Mouse (Mus musculus) kidney, postnatal 0 days (tissue): Measurements from ENCODE around the gene Shisal1. TPM values are rescaled to one million over a fixed set of nuclear protein-coding genes. Genes with fewer than 3 reads are reported as not detected.

Experiments
- ATAC-seq: fragments of 200-750 bp; cut with Nextera tagmentation; replicated peaks from 2 replicates; pipeline ENCODE4 v1.8.0; 2017; ENCODE audit warnings: low read depth, moderate number of reproducible peaks, moderate TSS enrichment, moderate library complexity; ENCODE audit not compliant: low FRiP score
- DNase-seq: peaks from one replicate; pipeline ENCODE4 v3.0.0-alpha.2; 2016; ENCODE audit warnings: low spot score
- H3K27ac ChIP-seq: fragments of 300-500 bp; sonication (generic); 2 replicates; pipeline ENCODE4 v1.5.1; 2014; ENCODE audit warnings: mild to moderate bottlenecking
- H3K27me3 ChIP-seq: fragments of 300-500 bp; sonication (generic); 2 replicates; pipeline ENCODE4 v1.6.1; 2014; ENCODE audit warnings: low read length, mixed read lengths; ENCODE audit not compliant: insufficient read depth
- H3K36me3 ChIP-seq: fragments of 300-500 bp; sonication (generic); 2 replicates; pipeline ENCODE4 v1.6.1; 2014; ENCODE audit warnings: low read length, mixed read lengths; ENCODE audit not compliant: insufficient read depth
- H3K4me1 ChIP-seq: fragments of 300-500 bp; sonication (generic); replicated peaks from 2 replicates; pipeline ENCODE4 v1.6.1; 2014; ENCODE audit warnings: antibody characterized with exemption, low read length, mixed read lengths; ENCODE audit not compliant: insufficient read depth
- H3K4me2 ChIP-seq: fragments of 300-500 bp; sonication (generic); 2 replicates; pipeline ENCODE4 v1.6.1; 2014; ENCODE audit warnings: mild to moderate bottlenecking, low read length, moderate library complexity, mixed read lengths
- H3K4me3 ChIP-seq: fragments of 300-500 bp; sonication (generic); replicated peaks from 2 replicates; pipeline ENCODE4 v1.5.1; 2014; ENCODE audit warnings: low read depth, low read length
- H3K9ac ChIP-seq: fragments of 300-500 bp; sonication (generic); 2 replicates; pipeline ENCODE4 v1.6.1; 2014; ENCODE audit warnings: low read depth, low read length
- H3K9me3 ChIP-seq: fragments of 300-500 bp; sonication (generic); replicated peaks from 2 replicates; pipeline ENCODE4 v1.6.1; 2016; ENCODE audit warnings: low read length, inconsistent platforms, mixed read lengths
- CTCF ChIP-seq: IDR thresholded peaks from 2 replicates; pipeline ENCODE4 v1.5.1; 2016; ENCODE audit warnings: antibody characterized with exemption, low read depth, mild to moderate bottlenecking, moderate library complexity
- WGBS: fragments of 180-500 bp; shearing (Covaris S2); extraction: QIAGEN DNeasy Blood & Tissue Kit; methylation state at CpG from one replicate; pipeline ENCODE4 v1.1.7; 2014; 5-methylcytosine and 5-hydroxymethylcytosine counted together
- polyA plus RNA-seq: library from polyadenylated mRNA; unstranded; fragments of >200 nt; fragmentation: Nextera tagmentation; extraction: Ambion mirVana; gene quantifications from 2 replicates; pipeline ENCODE4 v1.2.1, GENCODE M21; 2015

Gene Shisal1
- polyA plus RNA-seq, 1 experiment from 2014 or later: 2.1 TPM

DNA sequence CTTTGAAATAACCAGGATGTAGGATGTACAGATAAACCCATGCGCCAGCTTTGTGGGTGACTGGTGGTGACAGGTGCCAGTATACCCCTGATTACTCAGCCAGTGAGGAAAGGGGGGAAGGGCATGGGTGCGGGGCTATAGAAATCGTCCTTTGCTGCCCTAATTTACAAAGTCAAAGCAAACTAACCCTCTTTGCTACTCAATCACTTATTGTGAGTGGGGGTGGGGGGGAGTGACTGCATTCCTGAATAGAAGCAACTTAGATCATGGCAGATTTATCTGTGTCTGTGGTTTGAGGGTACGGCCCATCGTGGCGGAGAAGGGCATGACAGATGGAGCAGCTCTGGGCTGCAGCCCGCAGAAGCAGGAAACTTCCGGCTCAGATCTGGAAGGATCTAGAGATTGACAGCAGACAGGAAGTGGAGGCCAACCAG, 58.2 kb downstream of the Shisal1 start:
- no peak overlapping the region for H3K4me3 ChIP-seq
- TF ChIP-seq CTCF: no peak
- 71% methylated on average over 8 of the region's 8 CpGs for WGBS

DNA sequence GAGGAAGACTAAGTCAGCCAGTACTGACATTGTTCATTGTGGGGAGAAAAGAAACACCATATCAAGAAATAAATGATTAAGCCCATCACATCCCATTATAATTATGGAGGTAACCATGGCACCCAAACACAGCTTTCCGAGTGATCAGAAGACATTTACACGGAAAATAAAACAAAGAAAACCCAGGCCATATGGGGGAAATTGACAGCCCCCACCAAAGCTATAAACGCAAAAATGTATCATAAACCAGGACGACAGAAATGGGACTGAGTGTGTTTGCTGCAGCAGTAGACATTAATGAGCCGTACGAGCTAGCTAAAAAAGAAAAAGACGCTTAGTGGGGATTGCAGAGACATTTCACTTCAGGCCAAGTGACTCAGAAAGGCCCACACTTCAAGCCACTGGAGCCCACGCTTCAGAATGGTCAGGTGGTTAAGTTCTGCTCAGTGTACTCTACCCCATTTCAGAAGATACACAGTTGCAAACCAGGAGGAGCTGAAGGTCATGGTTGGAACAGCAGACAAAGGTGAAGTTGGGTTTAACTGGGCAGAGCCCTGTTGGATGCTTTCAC, 60.8 kb downstream of the Shisal1 start:
- no peak for TF ChIP-seq CTCF
- no peak overlapping the region for H3K27ac ChIP-seq
- no peaks in the 10 kb centered on the region; the same call in 1 of the 2 replicates for H3K4me1 ChIP-seq
- no peaks in the 10 kb centered on the region for H3K9me3 ChIP-seq
- DNase-seq (no peak), ATAC-seq (no peak)
- H3K27me3 ChIP-seq: no peaks in the 10 kb centered on the region
- H3K36me3 ChIP-seq: no peaks in the 10 kb centered on the region
- 73% methylated on average over 8 of the region's 8 CpGs for WGBS
- H3K4me2 ChIP-seq: no peak overlapping the region
- H3K4me3 ChIP-seq: no peak overlapping the region
- H3K9ac ChIP-seq: no peak overlapping the region

More for the DNA sequence above, 58.2 kb downstream of the Shisal1 start:
- H3K36me3 ChIP-seq: no peaks in the 10 kb centered on the region
- no peak overlapping the region for H3K9ac ChIP-seq
- ATAC-seq: no peak
- H3K4me2 ChIP-seq: no peak overlapping the region
- H3K9me3 ChIP-seq: no peaks in the 10 kb centered on the region
- H3K27me3 ChIP-seq: no peaks in the 10 kb centered on the region
- no peak for DNase-seq
- no peak overlapping the region for H3K27ac ChIP-seq
- H3K4me1 ChIP-seq: 0 out of 2 replicates have a peak, but pooled peaks cover 3% of the 10 kb centered on the region

DNA sequence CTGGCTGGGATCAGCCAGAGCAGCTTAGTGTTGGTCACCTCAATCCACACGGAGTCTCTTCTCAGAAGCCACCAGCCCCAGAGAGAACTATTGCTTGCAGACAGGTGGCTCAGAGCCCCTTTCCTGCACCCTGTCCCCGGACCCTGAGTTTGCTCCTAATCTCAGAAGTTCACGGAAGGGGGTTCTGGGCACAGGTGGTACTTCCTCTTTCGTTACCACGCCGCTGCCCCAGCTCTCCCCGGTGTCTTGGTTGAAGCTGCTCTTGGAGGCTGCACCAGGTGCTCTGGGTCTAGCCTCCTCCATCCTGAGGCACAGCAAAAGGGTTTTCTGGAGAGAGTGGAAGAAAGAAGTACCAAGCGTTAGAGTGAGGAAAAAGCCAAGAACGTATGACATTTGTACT, 62.8 kb downstream of the Shisal1 start:
- no peak for TF ChIP-seq CTCF
- H3K4me2 ChIP-seq: no peak overlapping the region
- H3K36me3 ChIP-seq: no peaks in the 10 kb centered on the region
- ATAC-seq (no peak), DNase-seq (no peak)
- H3K9ac ChIP-seq: no peak overlapping the region
- H3K27ac ChIP-seq: no peak overlapping the region
- H3K9me3 ChIP-seq: no peaks in the 10 kb centered on the region
- H3K4me3 ChIP-seq: no peak overlapping the region
- no peaks in the 10 kb centered on the region; the same call in none of the 2 replicates for H3K4me1 ChIP-seq
- 92% methylated on average over 9 of the region's 9 CpGs for WGBS
- H3K27me3 ChIP-seq: no peaks in the 10 kb centered on the region

DNA sequence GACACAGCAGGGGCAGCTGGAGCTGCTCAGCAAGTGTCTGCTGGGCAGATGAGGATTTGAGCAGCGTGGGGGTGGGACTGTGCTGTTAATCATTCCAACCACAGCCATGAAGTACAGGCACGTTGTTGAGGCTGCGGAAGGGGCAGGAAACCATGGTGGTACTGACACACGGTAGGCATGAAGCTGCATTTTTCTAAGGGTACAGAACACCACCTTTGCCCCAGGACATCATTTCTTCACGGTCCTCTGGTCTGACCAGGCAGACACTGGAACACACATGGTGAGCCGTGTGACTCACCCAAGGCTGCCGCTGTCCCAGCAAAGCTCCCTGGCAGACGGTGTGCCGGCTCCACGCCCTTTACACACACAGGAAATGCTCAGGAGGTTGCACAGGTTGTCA, 66.7 kb downstream of the Shisal1 start:
- H3K27ac ChIP-seq: no peak overlapping the region; the same call in 1 of the 2 replicates
- H3K4me3 ChIP-seq: no peak overlapping the region
- WGBS: 21% methylated on average over 10 of the region's 10 CpGs
- H3K9me3 ChIP-seq: no peaks in the 10 kb centered on the region
- no peaks in the 10 kb centered on the region for H3K36me3 ChIP-seq
- H3K27me3 ChIP-seq: no peaks in the 10 kb centered on the region
- no peaks in the 10 kb centered on the region; the same call in none of the 2 replicates for H3K4me1 ChIP-seq
- H3K4me2 ChIP-seq: no peak overlapping the region
- DNase-seq: peak; percentile 46
- H3K9ac ChIP-seq: no peak overlapping the region
- no peak for TF ChIP-seq CTCF
- peak; percentile 88 for ATAC-seq

DNA sequence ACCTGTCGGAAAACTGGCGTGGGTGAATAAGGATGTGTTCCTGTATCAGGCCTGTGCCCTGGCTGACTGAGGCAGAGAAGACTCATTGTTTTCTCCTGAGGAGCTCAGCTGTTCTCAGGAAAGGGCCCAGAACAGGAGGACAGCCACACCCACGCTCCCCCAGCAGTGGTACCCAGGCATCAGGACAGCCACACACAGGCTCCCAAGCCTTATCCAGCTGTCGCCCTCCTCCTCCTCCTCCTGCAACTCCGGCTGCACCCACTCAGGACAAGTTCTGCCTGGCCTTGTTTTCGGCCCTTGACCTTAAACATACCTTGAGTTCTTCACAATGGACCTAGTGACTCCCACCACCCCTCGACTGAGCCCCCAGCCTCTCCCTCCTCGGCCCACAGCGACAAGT, 68.2 kb downstream of the Shisal1 start:
- no peak overlapping the region for H3K4me3 ChIP-seq
- no peak overlapping the region for H3K27ac ChIP-seq
- no peaks in the 10 kb centered on the region for H3K36me3 ChIP-seq
- DNase-seq: no peak
- H3K27me3 ChIP-seq: no peaks in the 10 kb centered on the region
- ATAC-seq: no peak
- WGBS: 76% methylated on average over 9 of the region's 9 CpGs
- H3K9ac ChIP-seq: no peak overlapping the region
- H3K4me1 ChIP-seq: no peaks in the 10 kb centered on the region; the same call in none of the 2 replicates
- no peak for TF ChIP-seq CTCF
- no peak overlapping the region for H3K4me2 ChIP-seq
- no peaks in the 10 kb centered on the region for H3K9me3 ChIP-seq

DNA sequence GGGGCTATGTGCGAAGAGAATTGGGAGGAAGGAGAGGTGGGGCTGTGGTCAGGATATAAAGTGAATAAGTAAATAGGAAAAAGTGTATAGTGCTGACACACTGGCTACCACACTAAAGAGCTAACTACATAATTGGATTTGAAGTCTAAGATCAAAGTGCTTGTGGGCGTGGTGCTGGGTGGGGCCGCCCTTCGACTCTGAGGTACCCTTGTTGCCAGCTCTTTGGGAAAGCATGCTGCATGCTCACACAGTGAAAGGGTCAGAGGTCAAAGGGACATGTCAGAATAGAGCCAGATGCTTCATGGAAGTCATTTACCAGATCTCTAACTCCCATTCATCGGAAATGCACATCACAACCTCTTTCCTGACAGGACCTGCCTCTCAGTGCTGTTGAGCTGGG, 74.1 kb downstream of the Shisal1 start:
- DNase-seq (no peak), ATAC-seq (no peak)
- 60% methylated on average over 5 of the region's 5 CpGs for WGBS
- no peak overlapping the region for H3K4me3 ChIP-seq
- no peaks in the 10 kb centered on the region for H3K4me1 ChIP-seq
- H3K36me3 ChIP-seq: no peaks in the 10 kb centered on the region
- H3K27ac ChIP-seq: no peak overlapping the region
- no peak for TF ChIP-seq CTCF
- H3K4me2 ChIP-seq: no peak overlapping the region
- H3K9ac ChIP-seq: no peak overlapping the region
- H3K27me3 ChIP-seq: no peaks in the 10 kb centered on the region
- no peaks in the 10 kb centered on the region for H3K9me3 ChIP-seq

DNA sequence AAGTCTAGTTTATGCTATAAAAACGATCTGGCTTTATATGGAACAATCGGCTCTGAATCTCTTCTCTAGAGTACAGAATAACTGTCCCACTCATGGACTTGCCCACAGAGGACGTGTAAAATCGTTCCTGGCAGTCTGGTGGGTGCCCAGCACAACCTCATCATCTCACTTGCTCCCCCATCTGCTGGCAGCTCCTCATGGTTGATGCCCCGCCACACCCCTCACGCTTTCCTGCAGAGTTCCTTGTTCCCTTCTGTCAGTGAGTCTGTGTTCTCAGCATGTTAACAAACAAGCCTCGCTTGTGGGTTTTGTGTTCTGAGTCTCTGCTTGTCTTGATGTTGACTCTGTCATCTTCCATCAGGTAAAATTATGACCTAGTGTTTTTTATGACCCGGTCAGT, 79.5 kb downstream of the Shisal1 start:
- Histone ChIP-seq H3K4me1 (no peaks in the 10 kb centered on the region), H3K27ac (no peak overlapping the region), H3K27me3 (no peaks in the 10 kb centered on the region), H3K4me3 (no peak overlapping the region), H3K9me3 (no peaks in the 10 kb centered on the region), H3K9ac (no peak overlapping the region), H3K4me2 (no peak overlapping the region), H3K36me3 (no peaks in the 10 kb centered on the region)
- 81% methylated on average over 8 of the region's 8 CpGs for WGBS
- TF ChIP-seq CTCF: no peak
- DNase-seq (no peak), ATAC-seq (no peak)
